Comparison of ENCODE assay signal across 16 mouse cellular contexts in the genomic region with DNA sequence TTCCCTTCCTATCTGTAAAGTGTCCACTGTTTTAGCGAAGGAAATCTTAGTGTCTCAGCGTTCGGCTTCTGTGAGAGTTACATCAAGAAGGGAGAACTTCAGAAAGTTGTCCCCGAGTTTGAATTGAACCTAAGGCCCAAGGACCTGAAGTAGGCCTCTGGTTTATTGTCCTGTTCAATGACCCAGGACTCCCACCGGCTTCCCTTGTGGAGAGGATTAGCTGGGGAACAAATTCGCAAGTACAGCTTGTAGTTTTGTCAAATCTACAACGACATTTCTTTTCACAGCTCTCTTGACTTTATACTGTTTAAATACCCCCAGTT. TPM values are rescaled to one million over a fixed set of nuclear protein-coding genes. Genes with fewer than 3 reads are reported as not detected.
DNase-seq lines count a peak whose midpoint lies in the region; ATAC-seq and TF ChIP-seq lines count a peak whose summit lies in the region.
"Had no signal": no experiment of that assay in that cellular context is flagged by ENCODE, and none has a peak within 500 bp of the region (broad histone marks: within the 10 kb centered on the region; RNA-seq: fewer than 3 reads in every experiment).

No protein-coding gene starts in this region.

- H3K27ac ChIP-seq in hindbrain, embryonic 10.5 days, result peak overlapping the region; percentile 84
- no peak overlapping the region for H3K27ac ChIP-seq in hindbrain, embryonic 13.5 days
- H3K27ac ChIP-seq in forebrain, embryonic 11.5 days (ENCODE audit: low read depth, low read length), result peak overlapping the region; percentile 80
- no peak overlapping the region for H3K27ac ChIP-seq in midbrain, embryonic 13.5 days
- H3K27ac ChIP-seq in kidney, adult 2 months (ENCODE audit: insufficient read depth, low read depth, low read length), result no peak overlapping the region
- H3K27ac ChIP-seq: limb, embryonic 15.5 days had no signal

- no peak for TF ChIP-seq POLR2A in brain, embryonic 14.5 days (IDR thresholded peaks at IDR 0.05; ENCODE audit: borderline replicate concordance, extremely low read depth, insufficient read depth, insufficient read length, poor library complexity, severe bottlenecking)
- TF ChIP-seq POLR2A in kidney, adult 2 months (IDR thresholded peaks at IDR 0.05; ENCODE audit: low read depth, low read length), result no peak

- H3K4me2 ChIP-seq in hindbrain, embryonic 13.5 days, result no peak overlapping the region
- peak overlapping the region; percentile 33; the same call in 1 of the 2 replicates for H3K4me2 ChIP-seq in forebrain, embryonic 11.5 days (ENCODE audit: low read depth, low read length, severe bottlenecking)
- H3K4me2 ChIP-seq in midbrain, embryonic 13.5 days (replicated peaks), result no peak overlapping the region
- H3K4me2 ChIP-seq: limb, embryonic 15.5 days had no signal

- no peak for TF ChIP-seq CTCF in brain, embryonic 14.5 days (IDR thresholded peaks at IDR 0.05; ENCODE audit: borderline replicate concordance, extremely low read depth, insufficient read depth, insufficient read length)
- no peak for TF ChIP-seq CTCF in kidney, adult 2 months (conservative IDR thresholded peaks at IDR 0.05; ENCODE audit: insufficient read depth, insufficient read length, low read depth, low read length)

- no peaks in the 10 kb centered on the region for H3K27me3 ChIP-seq in hindbrain, embryonic 10.5 days (ENCODE audit: insufficient read depth, poor library complexity, severe bottlenecking)
- H3K27me3 ChIP-seq in hindbrain, embryonic 13.5 days, result no peaks in the 10 kb centered on the region
- H3K27me3 ChIP-seq in forebrain, embryonic 11.5 days (ENCODE audit: control insufficient read depth, insufficient read depth, low read length), result no peaks in the 10 kb centered on the region
- H3K27me3 ChIP-seq in midbrain, embryonic 13.5 days, result peaks cover 56% of the 10 kb centered on the region
- H3K27me3 ChIP-seq in kidney, adult 2 months (replicated peaks; ENCODE audit: control insufficient read depth, insufficient read depth, low read length), result no peaks in the 10 kb centered on the region
- H3K27me3 ChIP-seq: limb, embryonic 15.5 days had no signal

- H3K9me3 ChIP-seq in hindbrain, embryonic 10.5 days, result no peaks in the 10 kb centered on the region
- H3K9me3 ChIP-seq in hindbrain, embryonic 13.5 days, result no peaks in the 10 kb centered on the region
- H3K9me3 ChIP-seq in forebrain, embryonic 11.5 days (ENCODE audit: control insufficient read depth, low read length), result no peaks in the 10 kb centered on the region
- no peaks in the 10 kb centered on the region for H3K9me3 ChIP-seq in midbrain, embryonic 13.5 days
- H3K9me3 ChIP-seq: limb, embryonic 15.5 days had no signal

- ATAC-seq in hindbrain, embryonic 13.5 days (ENCODE audit: low FRiP score), result no peak
- ATAC-seq in forebrain, embryonic 11.5 days (replicated peaks; ENCODE audit: low FRiP score), result peak; percentile 72
- ATAC-seq in midbrain, embryonic 13.5 days, result peak; percentile 71
- ATAC-seq: inflammation-experienced regulatory T-cells, adult 6 months had no signal

- peaks cover 27% of the 10 kb centered on the region for H3K4me1 ChIP-seq in hindbrain, embryonic 10.5 days (replicated peaks)
- no peaks in the 10 kb centered on the region; the same call in 1 of the 2 replicates for H3K4me1 ChIP-seq in hindbrain, embryonic 13.5 days (replicated peaks)
- H3K4me1 ChIP-seq in forebrain, embryonic 11.5 days (replicated peaks; ENCODE audit: control insufficient read depth, insufficient read depth, low read length), result peaks cover 5% of the 10 kb centered on the region; the same call in 1 of the 2 replicates
- peaks cover 5% of the 10 kb centered on the region; the same call in 1 of the 2 replicates for H3K4me1 ChIP-seq in midbrain, embryonic 13.5 days (replicated peaks)
- no peaks in the 10 kb centered on the region for H3K4me1 ChIP-seq in kidney, adult 2 months (ENCODE audit: control insufficient read depth, insufficient read depth, low read length)
- H3K4me1 ChIP-seq: limb, embryonic 15.5 days had no signal

- WGBS in hindbrain, embryonic 10.5 days, result 16% methylated on average over 7 of the region's 7 CpGs
- 8% methylated on average over 7 of the region's 7 CpGs for WGBS in hindbrain, embryonic 13.5 days
- WGBS in forebrain, embryonic 11.5 days, result 7% methylated on average over 7 of the region's 7 CpGs
- WGBS in midbrain, embryonic 13.5 days, result 4% methylated on average over 7 of the region's 7 CpGs
- 46% methylated on average over 7 of the region's 7 CpGs for WGBS in kidney, adult 2 months

- H3K4me3 ChIP-seq in hindbrain, embryonic 10.5 days, result no peak overlapping the region; the same call in 1 of the 2 replicates
- H3K4me3 ChIP-seq in hindbrain, embryonic 13.5 days, result no peak overlapping the region
- H3K4me3 ChIP-seq in forebrain, embryonic 11.5 days (ENCODE audit: low read depth, low read length), result no peak overlapping the region
- no peak overlapping the region for H3K4me3 ChIP-seq in midbrain, embryonic 13.5 days (replicated peaks)
- no peak overlapping the region for H3K4me3 ChIP-seq in kidney, adult 2 months (ENCODE audit: insufficient read depth, low read depth, low read length)
- H3K4me3 ChIP-seq: erythroblast, embryonic 14.5 days; limb, embryonic 15.5 days had no signal

- H3K36me3 ChIP-seq in hindbrain, embryonic 10.5 days, result no peaks in the 10 kb centered on the region
- no peaks in the 10 kb centered on the region for H3K36me3 ChIP-seq in hindbrain, embryonic 13.5 days
- H3K36me3 ChIP-seq in forebrain, embryonic 11.5 days (ENCODE audit: control insufficient read depth, insufficient read depth, low read length), result no peaks in the 10 kb centered on the region
- no peaks in the 10 kb centered on the region for H3K36me3 ChIP-seq in midbrain, embryonic 13.5 days
- H3K36me3 ChIP-seq in kidney, adult 2 months (ENCODE audit: control insufficient read depth, insufficient read depth, low read length), result 0 out of 2 replicates have a peak, but pooled peaks cover 3% of the 10 kb centered on the region
- H3K36me3 ChIP-seq: limb, embryonic 15.5 days had no signal

- DNase-seq in hindbrain, embryonic 10.5 days (ENCODE audit: low spot score), result peak; percentile 42
- DNase-seq in brain, embryonic 14.5 days (ENCODE audit: low read depth), result peak; percentile 74
- peak; percentile 57 for DNase-seq in forebrain, embryonic 11.5 days (ENCODE audit: low spot score)
- no peak for DNase-seq in kidney, adult 2 months
- no peak for DNase-seq in adipocyte (ENCODE audit: low spot score)
- no peak for DNase-seq in heart, adult 9 months (ENCODE audit: low spot score in 2 of 2)
- DNase-seq: cerebellum, postnatal 14 days; gastrocnemius, postnatal 25 days; kidney, postnatal 14 days; lung, adult 2 months; thymus, postnatal 4 days had no signal

- H3K9ac ChIP-seq in hindbrain, embryonic 13.5 days, result no peak overlapping the region
- no peak overlapping the region; the same call in 1 of the 2 replicates for H3K9ac ChIP-seq in forebrain, embryonic 11.5 days (ENCODE audit: low read length)
- H3K9ac ChIP-seq in midbrain, embryonic 13.5 days (replicated peaks), result no peak overlapping the region
- H3K9ac ChIP-seq: limb, embryonic 15.5 days had no signal

RNA-seq across cellular contexts. Expression of a gene that starts 29.9 kb away (rescaled TPM):
- polyA plus RNA-seq in hindbrain, embryonic 10.5 days (2016; fragmentation: Nextera tagmentation; extraction: Ambion mirVana), result 24.2 and 29.1 TPM in 2 replicates
- polyA plus RNA-seq in hindbrain, embryonic 13.5 days (2015; fragmentation: Nextera tagmentation; extraction: Ambion mirVana), result 15.3 and 16.5 TPM in 2 replicates
- 7.2 and 10.7 TPM in 2 replicates for polyA plus RNA-seq in brain, embryonic 14.5 days (2012; rRNA removed)
- 29.0 and 29.4 TPM in 2 replicates for polyA plus RNA-seq in forebrain, embryonic 11.5 days (2014; fragmentation: Nextera tagmentation; extraction: Ambion mirVana)
- polyA plus RNA-seq in midbrain, embryonic 13.5 days (2015; fragmentation: Nextera tagmentation; extraction: Ambion mirVana), result 11.6 and 12.0 TPM in 2 replicates
- 12.5 and 17.2 TPM in 2 replicates for polyA plus RNA-seq in kidney, adult 2 months (2012; rRNA removed)

Comparison
In these comparisons a context has a peak if more than half of its experiments do, and no peak if none do; other contexts are left out.
1. H3K27ac ChIP-seq: peak in hindbrain, embryonic 10.5 days (single experiment) and forebrain, embryonic 11.5 days (single experiment); none in hindbrain, embryonic 13.5 days (single experiment), midbrain, embryonic 13.5 days (single experiment) and kidney, adult 2 months (single experiment).
2. DNase-seq: peak in hindbrain, embryonic 10.5 days (single experiment), brain, embryonic 14.5 days (single experiment) and forebrain, embryonic 11.5 days (single experiment); none in kidney, adult 2 months (single experiment), adipocyte (single experiment) and heart, adult 9 months (0 of 2).